Mouse (Mus musculus) forebrain, embryonic 16.5 days (tissue): ENCODE data around the gene Adarb1. TPM values are rescaled to one million over a fixed set of nuclear protein-coding genes. Genes with fewer than 3 reads are reported as not detected.

Source experiments
- ATAC-seq: fragments of 200-750 bp; cut with Nextera tagmentation; 2 replicates; pipeline ENCODE4 v1.8.0; 2017; ENCODE audit warnings: mild to moderate bottlenecking, moderate library complexity
- H3K27ac ChIP-seq: fragments of 300-500 bp; sonication (generic); 2 replicates; pipeline ENCODE4 v1.5.1; 2014; ENCODE audit warnings: low read length, control low read depth
- H3K27me3 ChIP-seq: fragments of 300-500 bp; sonication (generic); replicated peaks from 2 replicates; pipeline ENCODE4 v1.6.1; 2014; ENCODE audit warnings: low read length; ENCODE audit not compliant: control insufficient read depth, insufficient read depth
- H3K36me3 ChIP-seq: fragments of 300-500 bp; sonication (generic); 2 replicates; pipeline ENCODE4 v1.6.1; 2014; ENCODE audit not compliant: control insufficient read depth, insufficient read depth
- H3K4me1 ChIP-seq: fragments of 300-500 bp; sonication (generic); replicated peaks from 2 replicates; pipeline ENCODE4 v1.6.1; 2014; ENCODE audit warnings: low read length; ENCODE audit not compliant: control insufficient read depth, insufficient read depth
- H3K4me2 ChIP-seq: fragments of 300-500 bp; sonication (generic); 2 replicates; pipeline ENCODE4 v1.6.1; 2014; ENCODE audit warnings: mild to moderate bottlenecking, low read length, control low read depth
- H3K4me3 ChIP-seq: fragments of 300-500 bp; sonication (generic); replicated peaks from 2 replicates; pipeline ENCODE4 v1.5.1; 2014; ENCODE audit warnings: mild to moderate bottlenecking, low read length, control low read depth
- H3K9ac ChIP-seq: fragments of 300-500 bp; sonication (generic); replicated peaks from 2 replicates; pipeline ENCODE4 v1.6.1; 2014; ENCODE audit warnings: low read depth, low read length, control low read depth
- H3K9me3 ChIP-seq: fragments of 300-500 bp; sonication (generic); 2 replicates; pipeline ENCODE4 v1.6.1; 2016; ENCODE audit warnings: low read length; ENCODE audit not compliant: control insufficient read depth
- WGBS: fragments of 180-500 bp; shearing (Covaris S2); extraction: QIAGEN DNeasy Blood & Tissue Kit; methylation state at CpG from one replicate; pipeline ENCODE4 v1.1.7; 2014; 5-methylcytosine and 5-hydroxymethylcytosine counted together
- polyA plus RNA-seq: library from polyadenylated mRNA; unstranded; fragments of >200 nt; fragmentation: Nextera tagmentation; extraction: Ambion mirVana; gene quantifications from 2 replicates; pipeline ENCODE4 v1.2.1, GENCODE M21; 2015

Gene Adarb1
- polyA plus RNA-seq, 1 experiment from 2014 or later = 17.8 TPM

GRCm38 (mm10) chr10:77243572-77244161, 174.4 kb downstream of the Adarb1 start:
- ATAC-seq = no peak
- H3K4me1 ChIP-seq = no peaks in the 10 kb centered on the region
- no peak overlapping the region for H3K4me3 ChIP-seq
- H3K36me3 ChIP-seq = no peaks in the 10 kb centered on the region
- no peak overlapping the region for H3K9ac ChIP-seq
- no peak overlapping the region for H3K27ac ChIP-seq
- no peaks in the 10 kb centered on the region for H3K9me3 ChIP-seq
- H3K4me2 ChIP-seq = no peak overlapping the region
- H3K27me3 ChIP-seq = no peaks in the 10 kb centered on the region
- 81% methylated on average over 11 of the region's 11 CpGs for WGBS

DNA sequence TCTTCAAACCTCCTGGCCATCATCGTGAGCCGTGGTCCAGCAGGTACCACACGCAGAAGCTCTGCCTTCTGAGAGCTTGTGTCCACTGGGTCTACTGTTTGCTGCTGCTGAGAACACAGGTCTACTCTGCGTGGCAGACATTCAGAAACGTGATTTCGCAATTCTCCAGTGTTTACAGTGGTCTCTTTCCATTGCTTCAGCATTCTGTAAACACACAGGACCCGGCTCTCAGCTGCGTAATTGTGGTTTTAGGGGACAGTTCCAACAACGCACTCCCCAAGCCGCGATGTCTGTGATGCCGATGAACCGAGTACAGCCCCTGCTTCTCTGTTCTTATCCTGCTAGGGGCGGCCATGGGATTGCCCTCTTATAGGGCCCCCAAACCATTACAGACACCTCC, 175.2 kb downstream of the Adarb1 start:
- H3K9ac ChIP-seq = no peak overlapping the region
- no peak for ATAC-seq
- 90% methylated on average over 14 of the region's 14 CpGs for WGBS
- no peaks in the 10 kb centered on the region for H3K9me3 ChIP-seq
- H3K36me3 ChIP-seq = no peaks in the 10 kb centered on the region
- no peak overlapping the region for H3K4me3 ChIP-seq
- no peaks in the 10 kb centered on the region for H3K27me3 ChIP-seq
- no peaks in the 10 kb centered on the region for H3K4me1 ChIP-seq
- no peak overlapping the region for H3K27ac ChIP-seq
- H3K4me2 ChIP-seq = no peak overlapping the region

DNA sequence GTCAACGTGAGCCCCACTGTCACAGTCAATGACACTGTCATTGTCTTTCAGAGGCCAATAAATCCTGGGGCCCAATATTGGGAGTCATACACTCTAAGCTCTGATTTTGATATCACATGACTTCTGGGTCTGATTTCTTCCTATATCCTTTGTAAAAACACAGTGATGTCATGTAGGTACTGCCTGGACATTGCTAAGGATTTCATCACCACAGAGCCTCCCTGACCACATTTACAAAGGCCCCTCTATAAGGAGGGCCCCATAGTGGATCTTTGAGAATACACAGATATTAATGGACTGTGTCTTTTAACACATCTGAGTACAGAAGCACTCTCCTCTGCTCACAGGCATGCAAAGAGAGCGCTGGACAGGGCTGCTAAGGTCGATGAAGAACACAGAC, 175.7 kb downstream of the Adarb1 start:
- no peak overlapping the region for H3K27ac ChIP-seq
- no peak overlapping the region for H3K9ac ChIP-seq
- 87% methylated on average over 3 of the region's 3 CpGs for WGBS
- H3K4me1 ChIP-seq = no peaks in the 10 kb centered on the region
- H3K36me3 ChIP-seq = no peaks in the 10 kb centered on the region
- no peak overlapping the region for H3K4me2 ChIP-seq
- H3K9me3 ChIP-seq = no peaks in the 10 kb centered on the region
- no peaks in the 10 kb centered on the region for H3K27me3 ChIP-seq
- H3K4me3 ChIP-seq = no peak overlapping the region
- no peak for ATAC-seq

DNA sequence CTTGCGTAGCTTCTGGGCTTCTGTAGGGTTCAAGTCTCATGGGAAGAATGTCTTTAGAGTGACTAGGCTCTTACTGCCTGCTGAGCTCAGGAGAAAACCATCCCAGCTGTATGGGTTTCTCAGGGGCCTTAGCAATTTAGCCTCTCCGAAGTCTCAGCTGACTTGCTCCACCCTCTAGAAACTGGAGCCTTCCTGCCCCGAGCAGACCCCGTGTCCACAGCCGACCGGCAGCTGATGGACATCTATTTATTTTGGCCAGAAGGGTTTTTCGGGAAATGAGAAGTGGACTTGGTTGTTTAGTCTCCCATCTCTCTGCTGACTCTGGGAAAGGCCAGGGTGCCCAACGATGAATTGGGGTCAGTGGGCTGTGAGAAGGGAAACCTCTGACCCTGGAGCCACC, 177.3 kb downstream of the Adarb1 start:
- no peak overlapping the region for H3K4me3 ChIP-seq
- WGBS = 91% methylated on average over 8 of the region's 8 CpGs
- no peaks in the 10 kb centered on the region for H3K27me3 ChIP-seq
- no peak overlapping the region for H3K9ac ChIP-seq
- ATAC-seq = no peak
- H3K36me3 ChIP-seq = no peaks in the 10 kb centered on the region
- no peaks in the 10 kb centered on the region for H3K4me1 ChIP-seq
- H3K4me2 ChIP-seq = no peak overlapping the region
- no peaks in the 10 kb centered on the region for H3K9me3 ChIP-seq
- no peak overlapping the region for H3K27ac ChIP-seq

Other genes with a start within 250 kb of the Adarb1 start
- 47.3 and 50.5 TPM in 2 replicates for gene Pofut2, start 159.1 kb downstream of the Adarb1 start, polyA plus RNA-seq
- 41.6 and 42.8 TPM in 2 replicates for gene Fam207a, start 97.5 kb upstream of the Adarb1 start, polyA plus RNA-seq
- gene Itgb2, start 112.0 kb upstream of the Adarb1 start, polyA plus RNA-seq = 0.80 and 0.85 TPM in 2 replicates
- gene Pttg1ip, start 163.4 kb upstream of the Adarb1 start, polyA plus RNA-seq = 73.3 and 80.5 TPM in 2 replicates
- gene Sumo3, start 187.8 kb upstream of the Adarb1 start, polyA plus RNA-seq = 335 and 349 TPM in 2 replicates
- gene Gm49325, start 187.9 kb upstream of the Adarb1 start, polyA plus RNA-seq = 1.2 and 8.4 TPM in 2 replicates
- gene Ube2g2, start 204.0 kb upstream of the Adarb1 start, polyA plus RNA-seq = 107 and 114 TPM in 2 replicates